Mouse (Mus musculus) embryo, embryonic 9.5 days (tissue): ENCODE data around the gene Zp3.
A peak's percentile ranks its signal among the peaks of the same experiment; 100 is the strongest.

Source experiments
- DNase-seq: peaks from one replicate; pipeline ENCODE4 v3.0.0-alpha.2; 2017; ENCODE audit errors: extremely low spot score

The Zp3 gene

GRCm38 (mm10) chr5:135962125-135962491 lies 17.8 kb upstream of the Zp3 start:
- no peak for DNase-seq

GRCm38 (mm10) chr5:135962492-135963279 lies 17.2 kb upstream of the Zp3 start:
- peak; percentile 99 for DNase-seq

DNA sequence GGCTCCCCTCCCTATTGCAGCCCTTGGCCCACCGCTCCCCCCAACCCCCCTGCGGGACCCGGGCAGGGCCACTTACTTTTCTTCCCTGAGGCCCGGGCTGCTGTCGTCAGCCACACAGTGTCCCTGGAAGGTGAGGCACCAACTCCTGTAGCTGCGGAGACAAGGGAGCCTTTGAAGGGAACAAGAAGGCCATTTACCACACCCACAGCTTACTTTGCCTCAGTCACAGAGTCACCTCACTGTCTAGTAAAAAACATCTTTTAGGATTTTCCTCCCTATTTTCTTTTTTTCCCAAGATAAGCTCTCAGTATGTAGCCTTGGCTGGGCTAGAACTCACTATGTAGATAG lies 16.6 kb upstream of the Zp3 start:
- DNase-seq: no peak

DNA sequence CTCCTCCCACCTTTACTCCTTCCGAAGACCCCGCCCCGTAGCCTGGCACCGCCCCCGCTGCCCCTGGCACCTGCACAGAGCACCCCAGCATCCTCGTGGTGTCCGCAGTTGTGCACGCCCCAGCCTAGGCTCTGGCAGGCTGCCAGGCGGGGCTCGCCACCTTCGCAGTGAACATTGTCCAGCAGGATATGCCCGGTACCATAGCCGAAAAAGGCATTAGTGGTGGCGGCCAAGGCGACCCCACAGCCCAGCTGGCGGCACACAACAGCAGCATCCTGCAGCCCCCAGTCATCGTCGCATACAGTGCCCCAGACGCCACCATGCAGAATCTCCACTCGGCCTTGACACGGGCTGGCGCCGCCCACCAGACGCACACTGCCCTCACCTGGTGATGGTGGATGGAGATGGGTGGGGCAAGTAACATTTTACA lies 14.4 kb upstream of the Zp3 start:
- no peak for DNase-seq

DNA sequence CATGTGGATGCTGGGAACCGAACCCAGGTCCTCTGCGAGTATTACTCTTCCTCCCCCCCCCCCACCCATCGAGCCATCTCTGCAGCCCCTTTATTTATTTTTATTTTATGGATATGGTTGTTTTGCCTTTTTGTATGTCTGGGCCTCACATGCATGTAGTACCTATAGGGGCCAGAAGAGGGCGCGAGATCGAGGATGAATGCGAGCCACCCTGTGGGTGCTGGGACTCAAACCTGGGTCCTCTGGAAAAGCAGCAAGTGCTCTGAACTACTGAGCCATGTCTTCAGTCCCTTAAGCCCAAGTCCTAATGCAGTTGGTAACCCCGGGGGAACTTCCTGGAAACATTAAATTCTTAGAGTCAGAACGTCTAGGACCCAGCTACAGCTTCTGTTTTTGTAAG lies 13.0 kb upstream of the Zp3 start:
- DNase-seq: no peak

DNA sequence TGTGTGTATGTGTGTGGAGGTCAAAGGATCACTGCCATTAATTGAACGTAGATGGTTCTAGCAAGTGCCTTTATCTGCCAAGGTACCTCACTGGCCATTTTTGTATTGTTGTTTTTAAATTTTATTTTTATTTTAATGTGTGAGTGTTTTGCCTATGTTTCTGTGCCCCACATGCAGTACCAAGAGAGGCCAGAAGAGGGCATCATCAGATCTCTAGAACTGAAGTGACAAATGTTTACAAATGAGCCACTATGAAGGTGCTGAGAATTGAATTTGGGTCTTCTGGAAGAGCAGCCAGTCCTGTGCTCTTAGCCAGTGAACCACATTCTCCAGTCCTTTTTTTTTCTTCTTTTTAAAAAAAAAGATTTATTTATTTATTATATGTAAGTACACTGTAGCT lies 11.1 kb upstream of the Zp3 start:
- peak; percentile 52 for DNase-seq

DNA sequence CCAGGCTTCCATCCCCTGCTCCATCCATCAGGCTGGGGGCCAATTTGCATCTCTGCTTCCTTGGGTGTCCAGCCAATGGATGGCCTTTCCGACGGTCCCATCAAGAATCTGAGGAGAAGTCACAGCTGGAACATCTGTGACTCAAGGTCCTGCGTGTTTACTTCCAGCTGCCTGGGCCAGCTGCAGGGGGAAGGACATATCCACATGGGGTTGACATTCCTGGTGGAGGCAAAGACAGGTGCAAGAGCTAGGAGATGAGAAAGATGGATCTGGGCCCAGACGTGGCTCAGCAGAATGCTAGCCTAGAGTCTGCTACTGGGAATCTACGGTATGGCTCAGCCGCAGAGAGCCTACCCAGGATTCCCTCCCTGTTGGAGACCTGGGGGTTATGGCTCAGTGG lies 9.7 kb upstream of the Zp3 start:
- no peak for DNase-seq

- no peak for DNase-seq
Observed at GRCm38 (mm10) chr5:135971876-135972275, 8.0 kb upstream of the Zp3 start.

DNA sequence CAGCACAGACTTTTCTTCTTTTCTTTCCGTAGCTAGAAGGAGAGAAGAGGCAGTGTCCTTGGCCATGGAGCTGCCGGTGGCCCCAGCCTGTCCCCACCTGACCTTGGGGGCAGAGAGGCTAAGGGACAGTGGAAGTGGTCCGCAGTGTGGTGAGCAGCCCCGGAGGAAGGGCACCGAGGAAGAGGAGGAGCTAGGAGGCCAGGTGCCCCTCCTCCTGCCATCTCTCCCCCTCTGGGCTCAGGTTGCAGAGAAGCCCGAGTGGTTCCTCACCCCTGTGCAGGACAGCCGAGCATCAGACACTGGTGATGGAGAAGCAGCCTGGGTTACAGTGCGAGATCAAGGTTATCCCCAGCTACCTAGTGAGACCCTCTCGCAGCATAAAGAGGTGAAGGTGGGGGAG lies 5.5 kb upstream of the Zp3 start, which contains the start of gene Ssc4d:
Gene Ssc4d (minus strand): TSS at position 167 of the 400 bp plus-strand sequence.
- no peak for DNase-seq

DNA sequence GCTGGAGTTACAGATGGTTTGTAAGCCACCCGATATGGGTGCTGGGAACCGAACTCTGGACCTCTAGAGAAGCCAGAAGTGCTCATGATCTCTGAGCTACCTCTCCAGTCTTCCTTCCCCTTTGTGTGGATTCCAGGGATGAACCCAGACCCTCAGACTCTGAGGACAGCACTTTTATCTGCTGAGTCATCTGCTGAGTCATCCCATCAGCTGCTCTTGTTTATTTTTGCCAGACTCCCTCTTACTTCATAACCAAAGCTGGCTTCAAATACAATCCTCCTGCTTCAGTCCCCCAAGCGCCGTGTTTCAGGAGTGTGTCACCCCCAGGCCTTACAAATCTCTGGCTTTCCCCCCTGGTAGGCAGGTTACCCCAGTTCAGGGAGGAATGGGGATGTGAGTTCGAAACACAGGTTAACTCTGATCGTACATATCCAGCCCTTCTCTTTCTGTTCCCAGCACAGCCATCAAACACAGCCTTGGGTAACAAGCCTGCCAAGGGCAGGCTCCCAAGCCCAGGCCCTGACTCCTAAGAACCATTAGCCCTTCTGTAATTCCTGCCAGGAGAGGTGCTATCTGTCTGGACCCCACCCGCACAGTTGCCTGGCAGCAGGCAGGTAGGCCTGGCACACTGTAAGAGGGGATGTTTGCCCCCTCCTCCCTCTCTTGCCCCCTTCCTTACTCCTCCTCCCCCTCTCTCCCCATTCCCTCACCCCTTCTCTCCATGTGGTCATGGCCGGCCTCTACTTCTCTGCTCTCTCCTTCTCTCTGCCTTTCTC lies 3.8 kb upstream of the Zp3 start:
- DNase-seq: no peak

DNA sequence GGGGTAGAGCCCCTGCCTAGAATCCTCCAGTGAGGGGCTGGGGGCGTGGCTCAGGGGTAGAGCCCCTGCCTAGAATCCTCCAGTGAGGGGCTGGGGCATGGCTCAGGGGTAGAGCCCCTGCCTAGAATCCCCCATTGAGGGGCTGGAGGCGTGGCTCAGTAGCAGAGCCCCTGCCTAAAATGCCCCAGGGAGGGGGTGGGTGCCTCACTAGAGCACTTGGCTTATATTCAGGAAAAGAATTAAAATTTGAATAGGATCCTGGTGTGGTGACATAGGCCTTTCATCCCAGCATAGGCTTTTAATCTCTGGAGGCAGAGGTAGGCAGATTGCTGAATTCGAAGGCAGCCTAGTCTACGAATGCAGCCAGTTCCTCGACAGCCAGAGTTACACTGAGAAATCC lies 518 bp upstream of the Zp3 start:
- no peak for DNase-seq

DNA sequence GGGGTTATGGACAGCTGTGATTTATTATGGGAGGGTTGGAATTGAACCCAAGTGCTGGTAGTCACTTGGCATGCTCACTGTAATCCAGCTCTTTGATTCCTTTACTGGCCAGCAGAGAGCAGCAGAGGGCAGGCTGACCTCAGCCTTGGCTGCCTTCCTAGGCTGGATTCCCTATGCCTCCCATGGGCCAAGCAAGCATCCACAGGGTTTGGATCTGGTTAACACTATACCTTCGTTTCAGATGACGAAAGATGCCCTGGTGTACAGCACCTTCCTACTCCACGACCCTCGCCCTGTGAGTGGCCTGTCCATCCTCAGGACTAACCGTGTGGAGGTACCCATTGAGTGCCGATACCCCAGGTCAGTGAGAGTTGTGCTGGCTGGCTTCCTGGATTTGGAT lies 2.5 kb downstream of the Zp3 start:
- peak; percentile 64 for DNase-seq

DNA sequence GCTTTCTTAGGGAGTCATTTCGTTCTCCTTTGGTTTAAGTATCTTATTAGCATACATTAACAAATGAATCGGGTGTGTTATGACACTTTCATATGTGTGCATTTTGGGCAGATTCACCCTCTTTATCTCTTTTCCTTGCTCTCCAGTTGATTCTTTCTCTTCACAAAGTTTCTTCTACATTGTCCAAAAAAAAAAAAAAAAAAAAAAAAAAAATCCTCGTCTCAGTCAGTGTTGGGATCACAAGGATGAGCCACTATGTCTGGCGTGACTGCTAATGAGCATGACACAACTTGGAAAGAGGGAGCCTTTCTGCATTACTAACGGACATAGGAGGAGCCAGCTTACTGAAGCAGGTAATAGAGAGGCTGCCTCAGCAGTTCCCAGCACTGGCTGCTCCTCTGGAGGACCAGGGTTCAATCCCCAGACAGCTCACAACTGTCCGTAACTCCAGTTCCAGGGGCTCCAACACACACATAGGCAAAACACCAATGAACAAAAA lies 4.7 kb downstream of the Zp3 start:
- no peak for DNase-seq

DNA sequence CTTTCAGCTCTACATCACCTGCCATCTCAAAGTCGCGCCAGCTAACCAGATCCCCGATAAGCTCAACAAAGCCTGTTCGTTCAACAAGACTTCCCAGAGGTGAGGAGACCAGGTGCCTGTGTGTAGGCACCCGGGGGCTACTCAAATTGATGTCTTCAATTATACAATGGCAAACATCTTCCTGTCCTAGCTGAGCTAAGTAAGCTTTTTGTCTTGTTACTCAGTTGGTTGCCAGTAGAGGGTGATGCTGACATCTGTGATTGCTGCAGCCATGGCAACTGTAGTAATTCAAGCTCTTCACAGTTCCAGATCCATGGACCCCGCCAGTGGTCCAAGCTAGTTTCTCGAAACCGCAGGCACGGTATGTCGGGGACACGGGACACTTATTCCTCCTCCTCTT lies 7.3 kb downstream of the Zp3 start:
- DNase-seq: no peak

DNA sequence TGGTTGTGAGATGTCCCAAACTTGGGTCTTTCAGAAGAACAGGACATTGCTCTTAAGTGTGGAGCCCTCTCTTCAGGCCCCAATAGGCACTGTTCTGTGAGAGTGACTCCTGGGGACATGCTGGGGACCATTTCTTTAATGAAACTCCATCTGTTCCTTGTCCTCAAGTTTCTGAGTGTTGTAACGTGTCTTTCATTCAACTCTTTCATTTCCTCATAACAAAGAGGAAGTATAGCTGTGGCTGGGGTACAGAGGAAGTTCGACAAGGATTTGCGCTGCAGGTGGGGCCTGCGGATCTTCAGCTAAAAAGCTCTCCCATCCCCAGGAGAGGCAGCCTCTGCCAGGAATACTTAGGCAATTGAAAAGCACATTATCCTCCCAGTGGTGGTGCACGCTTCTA lies 10.7 kb downstream of the Zp3 start:
- no peak for DNase-seq

DNA sequence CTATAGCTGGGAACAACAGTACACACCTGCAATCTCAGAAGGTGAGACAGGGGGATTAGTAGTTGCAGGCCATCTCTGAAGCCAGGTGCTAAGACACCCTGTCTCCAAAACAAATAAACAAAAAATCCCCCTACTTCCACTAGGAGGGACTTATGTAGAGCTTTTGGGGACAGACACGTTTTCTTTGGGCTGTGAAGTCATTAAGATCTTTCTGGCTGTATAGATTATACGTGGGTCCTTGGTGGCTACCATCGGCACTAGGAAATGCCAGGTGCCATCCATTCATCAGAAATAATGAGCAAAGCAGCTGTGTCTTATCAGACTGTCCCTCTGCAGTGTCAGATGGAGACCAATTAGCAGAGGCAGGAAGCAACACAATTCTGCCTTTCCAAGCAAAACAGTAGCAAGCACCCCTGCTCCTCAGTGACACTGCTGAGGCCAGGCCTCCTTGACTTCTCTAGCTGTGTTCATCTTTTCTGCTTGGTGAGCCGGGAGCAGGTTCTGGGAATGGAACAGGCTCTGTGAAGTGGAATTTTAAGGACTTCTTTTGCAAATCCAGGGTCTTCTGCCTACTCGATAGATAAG lies 13.6 kb downstream of the Zp3 start:
- no peak for DNase-seq

GRCm38 (mm10) chr5:135994335-135994724 lies 14.4 kb downstream of the Zp3 start:
- no peak for DNase-seq

- DNase-seq: peak; percentile 88
Observed at GRCm38 (mm10) chr5:135994725-135995687, 15.1 kb downstream of the Zp3 start, which contains the start of gene Dtx2. Gene Dtx2, plus strand, starts transcription at chr5:135994800.

GRCm38 (mm10) chr5:135996162-135996561 lies 16.3 kb downstream of the Zp3 start:
- DNase-seq: no peak

- DNase-seq: no peak
Observed at GRCm38 (mm10) chr5:136001222-136001621, 21.3 kb downstream of the Zp3 start.

- DNase-seq: no peak
Observed at GRCm38 (mm10) chr5:136002325-136002724, 22.4 kb downstream of the Zp3 start.

GRCm38 (mm10) chr5:136002751-136003151 lies 22.9 kb downstream of the Zp3 start:
- peak; percentile 35 for DNase-seq
